Mouse (Mus musculus): ENCODE data around the gene Dhx30.

Dhx30 gene

GRCm38 (mm10) chr9:110045763-110046377 lies 71.8 kb downstream of the Dhx30 start:
- DNase-seq (ENCODE audit: low spot score in 2 of 2): no peak

GRCm38 (mm10) chr9:110044373-110044772 lies 73.3 kb downstream of the Dhx30 start:
- DNase-seq (ENCODE audit: low spot score in 2 of 2): no peak

- DNase-seq (ENCODE audit: low spot score in 2 of 2): no peak
These were observed 79.1 kb downstream of the Dhx30 start for GRCm38 (mm10) chr9:110038485-110038884.

GRCm38 (mm10) chr9:110037895-110038294 lies 79.7 kb downstream of the Dhx30 start:
- DNase-seq (ENCODE audit: low spot score in 2 of 2): no peak

GRCm38 (mm10) chr9:110035091-110035490 lies 82.5 kb downstream of the Dhx30 start:
- DNase-seq (ENCODE audit: low spot score in 2 of 2): no peak

Measured in cerebellum, postnatal 4 days (tissue).